Mouse (Mus musculus) ES-E14 (cell line): ENCODE measurements around the gene Macrod2.

Source experiments
- HCFC1 ChIP-seq: IDR thresholded peaks from 2 replicates; pipeline ENCODE4 v1.6.1; 2012; ENCODE audit warnings: low read length, inconsistent platforms, borderline replicate concordance; ENCODE audit not compliant: insufficient read depth
- MAFK ChIP-seq: IDR thresholded peaks from 2 replicates; pipeline ENCODE4 v1.6.1; 2014; ENCODE audit warnings: mild to moderate bottlenecking, low read depth, low read length, inconsistent platforms; ENCODE audit not compliant: insufficient read depth
- ZNF384 ChIP-seq: IDR thresholded peaks from 2 replicates; pipeline ENCODE4 v1.6.1; 2012; ENCODE audit warnings: low read depth, low read length, inconsistent platforms

DNA sequence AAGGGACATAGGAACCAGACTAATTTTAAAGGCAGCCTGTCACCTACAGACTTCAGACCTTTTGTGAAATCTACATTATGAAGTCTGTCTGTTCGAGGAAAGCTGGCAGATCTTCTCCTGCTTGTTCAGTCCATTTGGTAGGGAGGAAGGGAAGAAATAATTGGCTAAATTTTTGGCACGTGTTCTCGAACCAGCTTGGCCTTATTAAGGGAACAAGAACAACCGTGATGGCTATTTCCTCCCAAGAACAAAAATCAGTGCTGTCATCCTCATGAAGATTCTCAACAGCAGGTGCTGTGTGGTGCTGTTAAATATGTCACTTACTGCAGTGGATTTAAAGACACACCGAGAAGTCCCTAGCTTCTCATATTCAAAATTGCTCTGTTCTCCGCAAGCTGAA, 1859.5 kb downstream of the Macrod2 start:
- TF ChIP-seq HCFC1 (no peak), ZNF384 (no peak), MAFK (no peak)
